Mouse (Mus musculus) E14TG2a.4 (cell line): ENCODE data around the gene Eps15l1.

Experiments
- CTCF ChIP-seq: conservative IDR thresholded peaks from 2 replicates; pipeline ENCODE4 v1.5.1; 2014; ENCODE audit warnings: low read length
- NANOG ChIP-seq: IDR thresholded peaks from 2 replicates; pipeline ENCODE4 v1.6.1; 2014; ENCODE audit warnings: borderline replicate concordance, low read length, mixed read lengths
- POU5F1 ChIP-seq: IDR thresholded peaks from 2 replicates; pipeline ENCODE4 v1.6.1; 2014; ENCODE audit warnings: low read length, borderline replicate concordance

DNA sequence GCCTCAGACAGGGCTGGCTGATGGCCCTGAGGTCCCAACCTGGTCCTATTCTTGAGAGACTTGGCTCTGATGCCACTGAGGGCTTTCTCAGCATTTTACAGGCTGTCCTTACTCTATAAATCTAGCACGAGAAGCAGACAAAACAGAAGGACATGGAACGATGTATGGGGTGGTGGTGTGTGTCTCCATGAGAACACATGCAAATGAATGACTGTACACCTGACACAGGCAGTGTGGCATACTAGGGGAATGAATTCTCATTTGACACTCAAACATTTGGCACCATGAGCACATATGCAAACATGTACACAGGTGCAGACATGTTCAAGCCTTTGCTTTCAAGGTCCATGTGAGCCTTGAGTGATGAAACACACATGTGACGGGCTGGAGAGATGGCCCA, 64.7 kb downstream of the Eps15l1 start:
- TF ChIP-seq CTCF: no peak
- TF ChIP-seq POU5F1: no peak
- TF ChIP-seq NANOG: no peak
